Mouse (Mus musculus): ENCODE measurements at regions not wholly inside any gene's neighbourhood (a gene's known extent, or its start where the extent isn't known, plus 50 kb on each side); places are given as distances from the start of the nearest gene placed in this dataset.

GRCm38 (mm10) chr3:70860909-70861675, 853.7 kb downstream of the Otol1 start:
- DNase-seq, result no peak

DNA sequence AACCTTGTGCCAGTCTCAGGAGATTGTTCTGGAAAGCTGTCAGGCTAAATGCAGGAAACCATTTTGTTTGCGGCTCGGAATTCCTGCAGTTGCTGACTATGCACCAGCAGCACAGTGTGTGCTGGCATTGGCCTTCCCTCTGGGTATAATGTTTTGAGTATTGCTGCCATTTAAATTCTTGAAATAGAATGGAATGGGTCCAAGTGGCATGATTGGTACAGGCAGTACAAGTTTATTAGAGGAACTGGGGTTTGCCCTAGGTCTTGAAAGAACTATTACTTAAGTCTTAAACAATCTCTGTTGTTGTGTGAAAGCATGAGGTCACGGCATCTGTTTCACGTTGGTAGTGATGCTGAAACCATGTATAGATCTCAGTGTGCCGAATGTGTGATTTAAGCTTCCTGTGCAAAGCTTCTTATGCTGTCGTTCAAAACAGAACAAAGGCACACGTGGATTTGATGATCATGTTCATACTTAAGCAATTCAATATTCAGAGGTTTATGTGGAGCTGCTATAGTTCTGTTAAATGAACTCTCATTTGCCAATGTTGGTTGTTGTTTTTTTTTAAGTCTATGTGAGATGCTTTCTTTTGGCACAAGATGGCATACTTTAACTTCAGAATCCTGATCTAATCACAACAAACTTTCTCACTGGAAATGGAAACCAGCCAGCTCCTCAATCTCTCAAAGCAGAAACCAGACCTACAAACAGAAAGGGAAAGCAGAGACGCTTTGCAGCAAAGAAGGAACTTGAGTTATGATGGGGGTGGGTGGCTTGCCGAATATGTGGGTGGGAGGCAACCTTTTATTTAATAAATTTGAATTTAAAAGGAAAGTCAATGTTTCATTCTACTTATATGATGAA, 866.5 kb downstream of the Otol1 start:
- DNase-seq, result peak; percentile 4

DNA sequence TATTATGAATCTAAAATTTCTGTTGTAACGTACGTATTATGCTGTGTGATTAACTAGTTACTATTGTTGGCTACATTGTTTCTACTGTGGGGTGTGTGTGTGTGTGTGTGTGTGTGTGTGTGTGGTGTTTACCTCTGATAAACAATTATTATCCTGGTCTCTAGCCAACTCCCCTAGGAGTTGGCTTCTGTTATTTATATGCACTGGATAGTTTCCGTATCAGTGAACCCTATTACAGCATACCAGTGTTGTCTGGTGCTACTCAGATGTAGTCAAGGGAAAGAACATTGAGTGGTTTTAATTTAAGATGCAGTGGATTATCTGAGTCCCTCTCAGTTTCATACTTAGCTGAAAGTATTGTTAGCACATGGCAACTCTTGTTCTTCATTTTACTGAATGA, 867.2 kb downstream of the Otol1 start:
- DNase-seq, result peak; percentile 19
